In the genomic region with DNA sequence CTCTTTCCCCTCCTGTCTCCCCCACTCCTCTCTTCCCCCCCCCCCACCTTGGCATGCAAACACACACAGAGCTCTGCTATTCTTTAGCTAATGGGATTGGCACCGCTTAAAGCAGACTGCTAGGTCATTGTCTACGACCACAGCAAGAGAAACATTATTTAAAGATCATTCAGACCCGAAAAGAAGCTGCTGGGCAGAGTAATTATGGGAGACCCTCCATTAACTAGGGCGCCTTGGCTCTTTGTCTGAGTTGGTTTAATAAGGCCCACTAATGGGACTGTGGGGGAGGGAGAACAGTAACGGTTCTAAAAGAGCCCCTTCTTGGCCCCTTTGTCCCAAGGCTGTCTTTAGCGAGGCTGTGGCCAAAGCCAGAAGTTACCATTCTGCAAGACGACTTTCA, we compare ENCODE assay signal across 16 mouse cellular contexts. TPM values are rescaled to one million over a fixed set of nuclear protein-coding genes. Genes with fewer than 3 reads are reported as not detected.
A peak's percentile ranks its signal among the peaks of the same experiment; 100 is the strongest.
DNase-seq lines count a peak whose midpoint lies in the region; ATAC-seq and TF ChIP-seq lines count a peak whose summit lies in the region.
"Had no signal": no experiment of that assay in that cellular context is flagged by ENCODE, and none has a peak within 500 bp of the region (broad histone marks: within the 10 kb centered on the region; RNA-seq: fewer than 3 reads in every experiment).

No protein-coding gene starts in this region.

- no peak overlapping the region for H3K27ac ChIP-seq in heart, embryonic 11.5 days (ENCODE audit: low read depth, low read length)
- no peak overlapping the region for H3K27ac ChIP-seq in hindbrain, embryonic 14.5 days
- H3K27ac ChIP-seq in midbrain, embryonic 15.5 days = no peak overlapping the region
- H3K27ac ChIP-seq: embryonic facial prominence, embryonic 15.5 days; heart, embryonic 15.5 days; liver, embryonic 14.5 days; macrophage had no signal

- ATAC-seq in heart, embryonic 11.5 days (replicated peaks; ENCODE audit: insufficient number of reproducible peaks, low FRiP score, low TSS enrichment) = no peak
- ATAC-seq in hindbrain, embryonic 14.5 days (ENCODE audit: low FRiP score) = peak; percentile 65; the same call in 1 of the 2 replicates
- ATAC-seq in midbrain, embryonic 15.5 days (replicated peaks) = 0 out of 2 replicates have a peak, but pooled peaks have one; percentile 50
- no peak for ATAC-seq in frontal cortex, adult (ENCODE audit: low TSS enrichment)
- ATAC-seq: intestine, postnatal 0 days had no signal

- H3K4me3 ChIP-seq in heart, embryonic 11.5 days (ENCODE audit: low read depth, low read length) = no peak overlapping the region
- no peak overlapping the region for H3K4me3 ChIP-seq in hindbrain, embryonic 14.5 days (replicated peaks; ENCODE audit: low read length)
- H3K4me3 ChIP-seq in midbrain, embryonic 15.5 days = no peak overlapping the region
- no peak overlapping the region for H3K4me3 ChIP-seq in lung, adult 2 months (replicated peaks; ENCODE audit: extremely low read depth, low read depth, low read length)
- H3K4me3 ChIP-seq: embryonic facial prominence, embryonic 15.5 days; heart, embryonic 15.5 days had no signal

- H3K27me3 ChIP-seq in heart, embryonic 11.5 days (ENCODE audit: control insufficient read depth, insufficient read depth, low read length) = no peaks in the 10 kb centered on the region
- H3K27me3 ChIP-seq in hindbrain, embryonic 14.5 days (ENCODE audit: control insufficient read depth, insufficient read depth, low read length) = no peaks in the 10 kb centered on the region
- H3K27me3 ChIP-seq in midbrain, embryonic 15.5 days (replicated peaks) = no peaks in the 10 kb centered on the region
- H3K27me3 ChIP-seq: embryonic facial prominence, embryonic 15.5 days; heart, embryonic 15.5 days had no signal

- no peak for TF ChIP-seq CTCF in lung, adult 2 months (IDR thresholded peaks at IDR 0.05; ENCODE audit: insufficient read depth, low read length)

- no peaks in the 10 kb centered on the region for H3K4me1 ChIP-seq in heart, embryonic 11.5 days (ENCODE audit: control insufficient read depth, insufficient read depth, low read length)
- H3K4me1 ChIP-seq in hindbrain, embryonic 14.5 days (replicated peaks; ENCODE audit: control insufficient read depth, insufficient read depth, low read length) = peaks cover 6% of the 10 kb centered on the region; the same call in 1 of the 2 replicates
- no peaks in the 10 kb centered on the region for H3K4me1 ChIP-seq in midbrain, embryonic 15.5 days
- H3K4me1 ChIP-seq in lung, adult 2 months (ENCODE audit: control insufficient read depth, insufficient read depth, low read length) = no peaks in the 10 kb centered on the region
- H3K4me1 ChIP-seq: embryonic facial prominence, embryonic 15.5 days; heart, embryonic 15.5 days had no signal

- H3K9me3 ChIP-seq in heart, embryonic 11.5 days (replicated peaks; ENCODE audit: control insufficient read depth, low read length) = no peaks in the 10 kb centered on the region
- H3K9me3 ChIP-seq in hindbrain, embryonic 14.5 days (ENCODE audit: control insufficient read depth, low read length) = no peaks in the 10 kb centered on the region
- no peaks in the 10 kb centered on the region for H3K9me3 ChIP-seq in midbrain, embryonic 15.5 days
- H3K9me3 ChIP-seq: embryonic facial prominence, embryonic 15.5 days; heart, embryonic 15.5 days had no signal

- no peak overlapping the region for H3K4me2 ChIP-seq in heart, embryonic 11.5 days
- H3K4me2 ChIP-seq in hindbrain, embryonic 14.5 days (replicated peaks) = no peak overlapping the region
- no peak overlapping the region for H3K4me2 ChIP-seq in midbrain, embryonic 15.5 days
- H3K4me2 ChIP-seq: embryonic facial prominence, embryonic 15.5 days; heart, embryonic 15.5 days had no signal

- peak; percentile 18 for DNase-seq in heart, adult 11 months
- no peak for DNase-seq in hindbrain, embryonic 14.5 days (ENCODE audit: low spot score)
- DNase-seq in cerebellum, postnatal 4 days (ENCODE audit: low spot score in 2 of 2) = no peak
- no peak for DNase-seq in urinary bladder, postnatal 10 days (ENCODE audit: low spot score)
- DNase-seq in lung, adult 2 months = no peak
- DNase-seq: cerebellum, adult 2 months; gastrocnemius, postnatal 10 days; kidney, postnatal 4 days had no signal

- H3K36me3 ChIP-seq in heart, embryonic 11.5 days (ENCODE audit: control insufficient read depth, insufficient read depth, low read length) = no peaks in the 10 kb centered on the region
- H3K36me3 ChIP-seq in hindbrain, embryonic 14.5 days (replicated peaks; ENCODE audit: control insufficient read depth, insufficient read depth) = no peaks in the 10 kb centered on the region
- no peaks in the 10 kb centered on the region for H3K36me3 ChIP-seq in midbrain, embryonic 15.5 days (replicated peaks)
- H3K36me3 ChIP-seq: embryonic facial prominence, embryonic 15.5 days; heart, embryonic 15.5 days had no signal

- no peak for TF ChIP-seq POLR2A in lung, adult 2 months (IDR thresholded peaks at IDR 0.05; ENCODE audit: borderline replicate concordance, extremely low read depth, low read depth, low read length)

- 63% methylated on average over 7 of the region's 7 CpGs for WGBS in heart, embryonic 11.5 days (ENCODE audit: insufficient replicate concordance)
- 12% methylated on average over 7 of the region's 7 CpGs for WGBS in hindbrain, embryonic 14.5 days
- WGBS in midbrain, embryonic 15.5 days = 12% methylated on average over 7 of the region's 7 CpGs
- 68% methylated on average over 7 of the region's 7 CpGs for WGBS in lung, adult 2 months

- H3K9ac ChIP-seq in heart, embryonic 11.5 days (ENCODE audit: low read depth, low read length) = no peak overlapping the region
- H3K9ac ChIP-seq in hindbrain, embryonic 14.5 days = no peak overlapping the region
- no peak overlapping the region for H3K9ac ChIP-seq in midbrain, embryonic 15.5 days
- H3K9ac ChIP-seq: embryonic facial prominence, embryonic 15.5 days; heart, embryonic 15.5 days; liver, embryonic 14.5 days had no signal

RNA-seq across cellular contexts. Expression of gene Plekhm3, which starts 18.7 kb away (rescaled TPM):
- 9.1 and 9.9 TPM in 2 replicates for polyA plus RNA-seq in heart, embryonic 11.5 days (2014; fragmentation: Nextera tagmentation; extraction: Ambion mirVana)
- 9.1 and 10.4 TPM in 2 replicates for polyA plus RNA-seq in hindbrain, embryonic 14.5 days (2014; fragmentation: Nextera tagmentation; extraction: Ambion mirVana)
- polyA plus RNA-seq in midbrain, embryonic 15.5 days (2015; fragmentation: Nextera tagmentation; extraction: Ambion mirVana) = 12.4 and 12.5 TPM in 2 replicates
- polyA plus RNA-seq in lung, adult 2 months (2012; rRNA removed) = 6.9 and 10.5 TPM in 2 replicates

RNA-seq across cellular contexts. Expression of gene Akr1cl, which starts 57.2 kb away (rescaled TPM):
- 1.9 and 2.0 TPM in 2 replicates for polyA plus RNA-seq in heart, embryonic 11.5 days (2014; fragmentation: Nextera tagmentation; extraction: Ambion mirVana)
- polyA plus RNA-seq in hindbrain, embryonic 14.5 days (2014; fragmentation: Nextera tagmentation; extraction: Ambion mirVana) = not detected in 2 replicates
- not detected in 2 replicates for polyA plus RNA-seq in midbrain, embryonic 15.5 days (2015; fragmentation: Nextera tagmentation; extraction: Ambion mirVana)
- not detected in 2 replicates for polyA plus RNA-seq in lung, adult 2 months (2012; rRNA removed)
- polyA plus RNA-seq: cerebellum, adult 2 months; macrophage had no signal

Comparison
In these comparisons a context has a peak if more than half of its experiments do, and no peak if none do; other contexts are left out.
1. ATAC-seq: peak in hindbrain, embryonic 14.5 days (single experiment) and midbrain, embryonic 15.5 days (single experiment); none in heart, embryonic 11.5 days (single experiment) and frontal cortex, adult (single experiment).